Mouse (Mus musculus): Measurements from ENCODE around the gene Fzd7.
"Not testable (repeated sequence)": the region's sequence is repeated elsewhere in the genome, so short reads cannot be mapped to it uniquely, and the experiment has no call there.

Gene Fzd7

GRCm38 (mm10) chr1:59482331-59482695 lies at the start of gene Fzd7:
Gene Fzd7, plus strand, starts transcription at chr1:59482424.
- DNase-seq (ENCODE audit: extremely low spot score, low spot score), result no peak

GRCm38 (mm10) chr1:59433296-59433695 lies 48.9 kb upstream of the Fzd7 start:
- DNase-seq (ENCODE audit: extremely low spot score, low spot score), result no peak

- no peak for DNase-seq (ENCODE audit: extremely low spot score, low spot score)
Measured at GRCm38 (mm10) chr1:59434071-59434470, 48.2 kb upstream of the Fzd7 start.

- no peak for DNase-seq (ENCODE audit: extremely low spot score, low spot score)
Measured at GRCm38 (mm10) chr1:59435270-59435669, 47.0 kb upstream of the Fzd7 start.

GRCm38 (mm10) chr1:59436321-59436720 lies 45.9 kb upstream of the Fzd7 start:
- no peak for DNase-seq (ENCODE audit: extremely low spot score, low spot score)

- peak; percentile 68 for DNase-seq (ENCODE audit: extremely low spot score, low spot score)
Measured at GRCm38 (mm10) chr1:59437927-59438326, 44.3 kb upstream of the Fzd7 start.

- peak; percentile 37 for DNase-seq (ENCODE audit: extremely low spot score, low spot score)
Measured at GRCm38 (mm10) chr1:59438330-59438729, 43.9 kb upstream of the Fzd7 start.

GRCm38 (mm10) chr1:59439252-59439651 lies 43.0 kb upstream of the Fzd7 start:
- no peak for DNase-seq (ENCODE audit: extremely low spot score, low spot score)

GRCm38 (mm10) chr1:59439941-59440340 lies 42.3 kb upstream of the Fzd7 start:
- DNase-seq (ENCODE audit: extremely low spot score, low spot score), result no peak

GRCm38 (mm10) chr1:59442721-59443120 lies 39.5 kb upstream of the Fzd7 start:
- not testable (repeated sequence) for DNase-seq (ENCODE audit: extremely low spot score, low spot score)

- no peak for DNase-seq (ENCODE audit: extremely low spot score, low spot score)
Measured at GRCm38 (mm10) chr1:59444127-59444660, 38.0 kb upstream of the Fzd7 start.

- DNase-seq (ENCODE audit: extremely low spot score, low spot score), result no peak
Measured at GRCm38 (mm10) chr1:59445242-59445641, 37.0 kb upstream of the Fzd7 start.

- DNase-seq (ENCODE audit: extremely low spot score, low spot score), result no peak
Measured at GRCm38 (mm10) chr1:59448497-59449270, 33.5 kb upstream of the Fzd7 start.

- peak; percentile 58 for DNase-seq (ENCODE audit: extremely low spot score, low spot score)
Measured at GRCm38 (mm10) chr1:59449423-59449822, 32.8 kb upstream of the Fzd7 start.

- no peak for DNase-seq (ENCODE audit: extremely low spot score, low spot score)
Measured at GRCm38 (mm10) chr1:59450896-59451295, 31.3 kb upstream of the Fzd7 start.

- peak; percentile 51 for DNase-seq (ENCODE audit: extremely low spot score, low spot score)
Measured at GRCm38 (mm10) chr1:59451584-59451983, 30.6 kb upstream of the Fzd7 start.

- DNase-seq (ENCODE audit: extremely low spot score, low spot score), result no peak
Measured at GRCm38 (mm10) chr1:59456825-59457224, 25.4 kb upstream of the Fzd7 start.

- no peak for DNase-seq (ENCODE audit: extremely low spot score, low spot score)
Measured at GRCm38 (mm10) chr1:59457873-59458272, 24.4 kb upstream of the Fzd7 start.

- peak; percentile 32 for DNase-seq (ENCODE audit: extremely low spot score, low spot score)
Measured at GRCm38 (mm10) chr1:59458886-59459285, 23.3 kb upstream of the Fzd7 start.

GRCm38 (mm10) chr1:59464696-59465639 lies 17.3 kb upstream of the Fzd7 start:
- DNase-seq (ENCODE audit: extremely low spot score, low spot score), result no peak

GRCm38 (mm10) chr1:59465640-59466008 lies 16.6 kb upstream of the Fzd7 start:
- DNase-seq (ENCODE audit: extremely low spot score, low spot score), result no peak

GRCm38 (mm10) chr1:59469170-59469569 lies 13.1 kb upstream of the Fzd7 start:
- no peak for DNase-seq (ENCODE audit: extremely low spot score, low spot score)

Data from neural tube, embryonic 10.5 days (tissue).